Mouse (Mus musculus): ENCODE results near the gene Lrrc4.

GRCm38 (mm10) chr6:28633656-28634055 is 197.9 kb downstream of the Lrrc4 start:
- no peak for TF ChIP-seq GATA1 (IDR thresholded peaks at IDR 0.05; ENCODE audit: borderline replicate concordance, low read length)
- TF ChIP-seq FLI1 (IDR thresholded peaks at IDR 0.05; ENCODE audit: low read length) = no peak
